Mouse (Mus musculus) heart, adult 2 months (tissue): ENCODE results near the gene Duxbl2.
"Not testable (repeated sequence)": the region's sequence is repeated elsewhere in the genome, so short reads cannot be mapped to it uniquely, and the experiment has no call there.

ENCODE experiments used
- CTCF ChIP-seq: fragments of 200-600 bp; IDR thresholded peaks from 2 replicates; pipeline ENCODE4 v1.8.1; 2022; ENCODE audit warnings: antibody characterized with exemption, mild to moderate bottlenecking, moderate library complexity
- EP300 ChIP-seq: fragments of 200-500 bp; IDR thresholded peaks from 2 replicates; pipeline ENCODE4 v1.6.1; 2011; ENCODE audit warnings: low read depth, low read length, control low read depth; ENCODE audit not compliant: insufficient read depth
- POLR2A ChIP-seq: fragments of 200-500 bp; IDR thresholded peaks from 2 replicates; pipeline ENCODE4 v1.6.1; 2011; ENCODE audit warnings: mild to moderate bottlenecking, low read depth, low read length, control low read depth; ENCODE audit not compliant: insufficient read depth

DNA sequence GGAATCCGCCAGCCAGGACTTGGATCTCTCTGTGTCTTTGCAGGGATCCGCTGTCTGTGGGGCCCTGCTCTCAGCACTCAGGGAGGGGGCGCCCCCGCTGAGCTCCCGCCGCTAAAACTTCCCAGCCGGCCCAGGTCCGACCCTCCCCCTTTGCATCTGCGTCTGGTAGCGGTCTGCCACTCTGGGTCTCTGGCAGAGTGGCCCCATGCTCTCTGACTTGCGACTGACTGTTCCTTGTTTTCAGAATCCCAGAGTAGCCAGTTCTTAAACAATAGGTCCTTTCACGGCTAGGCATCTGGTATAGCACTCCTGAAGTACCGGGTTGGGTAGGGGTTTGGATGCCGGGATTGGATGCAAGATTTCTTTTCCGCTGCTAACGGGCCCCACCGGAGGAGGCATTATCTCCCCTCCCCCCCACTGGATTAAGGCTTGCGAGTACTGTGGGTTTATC, 426 bp downstream of the Duxbl2 start:
- not testable (repeated sequence) for TF ChIP-seq POLR2A, CTCF, EP300
